Mouse (Mus musculus) cerebellum, adult 2 months (tissue): ENCODE measurements at regions not wholly inside any gene's neighbourhood (a gene's known extent, or its start where the extent isn't known, plus 50 kb on each side); places are given as distances from the start of the nearest gene placed in this dataset.

Source experiments
- CTCF ChIP-seq: fragments of 200-500 bp; IDR thresholded peaks from 2 replicates; pipeline ENCODE4 v1.5.1; 2011; ENCODE audit warnings: low read depth, mild to moderate bottlenecking, control low read depth, low read length, moderate library complexity, borderline replicate concordance; ENCODE audit not compliant: insufficient read depth
- POLR2A ChIP-seq: fragments of 200-500 bp; IDR thresholded peaks from 2 replicates; pipeline ENCODE4 v1.6.1; 2011; ENCODE audit warnings: low read length, control low read depth, borderline replicate concordance; ENCODE audit not compliant: insufficient read depth

- no peak for TF ChIP-seq CTCF
- TF ChIP-seq POLR2A = no peak
Measured at GRCm38 (mm10) chr2:83256811-83257321, 313.4 kb downstream of the Fsip2 start.
